Mouse (Mus musculus): ENCODE measurements at regions not wholly inside any gene's neighbourhood (a gene's known extent, or its start where the extent isn't known, plus 50 kb on each side); places are given as distances from the start of the nearest gene placed in this dataset.
A peak's percentile ranks its signal among the peaks of the same experiment; 100 is the strongest.

GRCm38 (mm10) chr11:64671898-64672297 lies 235.4 kb upstream of the F930015N05Rik start:
- Histone ChIP-seq H3K27ac (replicated peaks; ENCODE audit: low read depth, low read length) (no peak overlapping the region), H3K9ac (ENCODE audit: low read length) (no peak overlapping the region), H3K27me3 (ENCODE audit: control insufficient read depth, insufficient read depth, low read length) (no peaks in the 10 kb centered on the region), H3K36me3 (ENCODE audit: control insufficient read depth, insufficient read depth, low read length) (no peaks in the 10 kb centered on the region), H3K4me3 (ENCODE audit: low read depth, low read length) (no peak overlapping the region), H3K9me3 (ENCODE audit: control insufficient read depth, low read length) (no peaks in the 10 kb centered on the region; the same call in 1 of the 2 replicates), H3K4me2 (ENCODE audit: low read depth, severe bottlenecking) (peak overlapping the region; percentile 0; the same call in 1 of the 2 replicates), H3K4me1 (ENCODE audit: control insufficient read depth, insufficient read depth, low read length) (peaks cover 17% of the 10 kb centered on the region)
- DNase-seq (ENCODE audit: low spot score) (peak; percentile 78), ATAC-seq (ENCODE audit: insufficient number of reproducible peaks, low FRiP score, low TSS enrichment, low read depth) (peak; percentile 91)
- 16% methylated on average over 3 of the region's 3 CpGs for WGBS

GRCm38 (mm10) chr11:64673546-64673945 lies 237.1 kb upstream of the F930015N05Rik start:
- Histone ChIP-seq H3K4me1 (ENCODE audit: control insufficient read depth, insufficient read depth, low read length) (peaks cover 16% of the 10 kb centered on the region), H3K27me3 (ENCODE audit: control insufficient read depth, insufficient read depth, low read length) (no peaks in the 10 kb centered on the region), H3K4me2 (ENCODE audit: low read depth, severe bottlenecking) (no peak overlapping the region), H3K4me3 (ENCODE audit: low read depth, low read length) (no peak overlapping the region), H3K9me3 (ENCODE audit: control insufficient read depth, low read length) (no peaks in the 10 kb centered on the region; the same call in 1 of the 2 replicates), H3K36me3 (ENCODE audit: control insufficient read depth, insufficient read depth, low read length) (no peaks in the 10 kb centered on the region), H3K9ac (ENCODE audit: low read length) (no peak overlapping the region), H3K27ac (replicated peaks; ENCODE audit: low read depth, low read length) (0 out of 2 replicates have a peak overlapping the region, but pooled peaks have one; percentile 5)
- ATAC-seq (ENCODE audit: insufficient number of reproducible peaks, low FRiP score, low TSS enrichment, low read depth) (no peak), DNase-seq (ENCODE audit: low spot score) (peak; percentile 42)
- 31% methylated on average over 4 of the region's 4 CpGs for WGBS

GRCm38 (mm10) chr11:64703776-64704175 lies 267.3 kb upstream of the F930015N05Rik start:
- no peaks in the 10 kb centered on the region for H3K9me3 ChIP-seq (ENCODE audit: control insufficient read depth, low read length)
- H3K4me3 ChIP-seq (ENCODE audit: low read depth, low read length) = no peak overlapping the region
- no peak overlapping the region for H3K27ac ChIP-seq (replicated peaks; ENCODE audit: low read depth, low read length)
- ATAC-seq (ENCODE audit: insufficient number of reproducible peaks, low FRiP score, low TSS enrichment, low read depth) (no peak), DNase-seq (ENCODE audit: low spot score) (no peak)
- no peaks in the 10 kb centered on the region for H3K27me3 ChIP-seq (ENCODE audit: control insufficient read depth, insufficient read depth, low read length)
- no peak overlapping the region for H3K4me2 ChIP-seq (ENCODE audit: low read depth, severe bottlenecking)
- H3K9ac ChIP-seq (ENCODE audit: low read length) = no peak overlapping the region
- H3K36me3 ChIP-seq (ENCODE audit: control insufficient read depth, insufficient read depth, low read length) = no peaks in the 10 kb centered on the region
- 77% methylated on average over 1 of the region's 1 CpGs for WGBS
- H3K4me1 ChIP-seq (ENCODE audit: control insufficient read depth, insufficient read depth, low read length) = no peaks in the 10 kb centered on the region

- no peaks in the 10 kb centered on the region for H3K9me3 ChIP-seq (ENCODE audit: control insufficient read depth, low read length)
- no peak for ATAC-seq (ENCODE audit: insufficient number of reproducible peaks, low FRiP score, low TSS enrichment, low read depth)
- no peak overlapping the region for H3K4me3 ChIP-seq (ENCODE audit: low read depth, low read length)
- no peaks in the 10 kb centered on the region for H3K27me3 ChIP-seq (ENCODE audit: control insufficient read depth, insufficient read depth, low read length)
- H3K4me2 ChIP-seq (ENCODE audit: low read depth, severe bottlenecking) = no peak overlapping the region
- 90% methylated on average over 2 of the region's 2 CpGs for WGBS
- no peak overlapping the region for H3K27ac ChIP-seq (replicated peaks; ENCODE audit: low read depth, low read length)
- no peaks in the 10 kb centered on the region for H3K4me1 ChIP-seq (ENCODE audit: control insufficient read depth, insufficient read depth, low read length)
- H3K36me3 ChIP-seq (ENCODE audit: control insufficient read depth, insufficient read depth, low read length) = no peaks in the 10 kb centered on the region
- no peak overlapping the region for H3K9ac ChIP-seq (ENCODE audit: low read length)
- DNase-seq (ENCODE audit: low spot score) = no peak
These were observed 267.0 kb upstream of the Elac2 start for GRCm38 (mm10) chr11:64711801-64712200.

GRCm38 (mm10) chr11:64715182-64715581 lies 263.7 kb upstream of the Elac2 start:
- Histone ChIP-seq H3K4me1 (ENCODE audit: control insufficient read depth, insufficient read depth, low read length) (no peaks in the 10 kb centered on the region), H3K27ac (replicated peaks; ENCODE audit: low read depth, low read length) (no peak overlapping the region), H3K9ac (ENCODE audit: low read length) (no peak overlapping the region), H3K36me3 (ENCODE audit: control insufficient read depth, insufficient read depth, low read length) (no peaks in the 10 kb centered on the region), H3K4me3 (ENCODE audit: low read depth, low read length) (no peak overlapping the region), H3K4me2 (ENCODE audit: low read depth, severe bottlenecking) (no peak overlapping the region), H3K9me3 (ENCODE audit: control insufficient read depth, low read length) (no peaks in the 10 kb centered on the region), H3K27me3 (ENCODE audit: control insufficient read depth, insufficient read depth, low read length) (no peaks in the 10 kb centered on the region)
- 88% methylated on average over 1 of the region's 1 CpGs for WGBS
- peak; percentile 6 for DNase-seq (ENCODE audit: low spot score)
- no peak for ATAC-seq (ENCODE audit: insufficient number of reproducible peaks, low FRiP score, low TSS enrichment, low read depth)

- peak; percentile 88 for DNase-seq (ENCODE audit: low spot score)
- ATAC-seq (ENCODE audit: insufficient number of reproducible peaks, low FRiP score, low TSS enrichment, low read depth) = no peak
- Histone ChIP-seq H3K27me3 (ENCODE audit: control insufficient read depth, insufficient read depth, low read length) (no peaks in the 10 kb centered on the region), H3K9ac (ENCODE audit: low read length) (no peak overlapping the region), H3K9me3 (ENCODE audit: control insufficient read depth, low read length) (no peaks in the 10 kb centered on the region), H3K36me3 (ENCODE audit: control insufficient read depth, insufficient read depth, low read length) (no peaks in the 10 kb centered on the region), H3K4me1 (ENCODE audit: control insufficient read depth, insufficient read depth, low read length) (no peaks in the 10 kb centered on the region), H3K4me3 (ENCODE audit: low read depth, low read length) (no peak overlapping the region), H3K4me2 (ENCODE audit: low read depth, severe bottlenecking) (no peak overlapping the region), H3K27ac (replicated peaks; ENCODE audit: low read depth, low read length) (no peak overlapping the region)
- 17% methylated on average over 5 of the region's 5 CpGs for WGBS
These were observed 260.3 kb upstream of the Elac2 start for GRCm38 (mm10) chr11:64718316-64719085.

GRCm38 (mm10) chr11:64726249-64726648 lies 252.6 kb upstream of the Elac2 start:
- no peak for DNase-seq (ENCODE audit: low spot score)
- H3K4me2 ChIP-seq (ENCODE audit: low read depth, severe bottlenecking) = no peak overlapping the region
- WGBS = 77% methylated on average over 5 of the region's 5 CpGs
- H3K9ac ChIP-seq (ENCODE audit: low read length) = no peak overlapping the region
- H3K9me3 ChIP-seq (ENCODE audit: control insufficient read depth, low read length) = no peaks in the 10 kb centered on the region
- no peaks in the 10 kb centered on the region for H3K27me3 ChIP-seq (ENCODE audit: control insufficient read depth, insufficient read depth, low read length)
- no peak overlapping the region for H3K4me3 ChIP-seq (ENCODE audit: low read depth, low read length)
- no peaks in the 10 kb centered on the region for H3K4me1 ChIP-seq (ENCODE audit: control insufficient read depth, insufficient read depth, low read length)
- no peaks in the 10 kb centered on the region for H3K36me3 ChIP-seq (ENCODE audit: control insufficient read depth, insufficient read depth, low read length)
- H3K27ac ChIP-seq (replicated peaks; ENCODE audit: low read depth, low read length) = no peak overlapping the region
- ATAC-seq (ENCODE audit: insufficient number of reproducible peaks, low FRiP score, low TSS enrichment, low read depth) = no peak

- no peak overlapping the region for H3K4me3 ChIP-seq (ENCODE audit: low read depth, low read length)
- 83% methylated on average over 5 of the region's 5 CpGs for WGBS
- ATAC-seq (ENCODE audit: insufficient number of reproducible peaks, low FRiP score, low TSS enrichment, low read depth) (no peak), DNase-seq (ENCODE audit: low spot score) (no peak)
- H3K27ac ChIP-seq (replicated peaks; ENCODE audit: low read depth, low read length) = no peak overlapping the region
- no peaks in the 10 kb centered on the region for H3K36me3 ChIP-seq (ENCODE audit: control insufficient read depth, insufficient read depth, low read length)
- no peaks in the 10 kb centered on the region for H3K4me1 ChIP-seq (ENCODE audit: control insufficient read depth, insufficient read depth, low read length)
- H3K9ac ChIP-seq (ENCODE audit: low read length) = no peak overlapping the region
- H3K4me2 ChIP-seq (ENCODE audit: low read depth, severe bottlenecking) = no peak overlapping the region
- no peaks in the 10 kb centered on the region for H3K27me3 ChIP-seq (ENCODE audit: control insufficient read depth, insufficient read depth, low read length)
- H3K9me3 ChIP-seq (ENCODE audit: control insufficient read depth, low read length) = no peaks in the 10 kb centered on the region
These were observed 250.9 kb upstream of the Elac2 start for GRCm38 (mm10) chr11:64727841-64728421.
